Mouse (Mus musculus) gastrocnemius, postnatal 4 days (tissue): ENCODE results near the gene Chuk. TPM values are rescaled to one million over a fixed set of nuclear protein-coding genes. Genes with fewer than 3 reads are reported as not detected.
"Not testable (repeated sequence)": the region's sequence is repeated elsewhere in the genome, so short reads cannot be mapped to it uniquely, and the experiment has no call there.

Source experiments
- DNase-seq, 2 experiments: peaks; one replicate each; pipeline ENCODE4 v3.0.0; 2021 to 2022; ENCODE audit warnings: low spot score in 2 of 2, mixed read lengths in 2 of 2
- long read RNA-seq, 2 experiments: library from polyadenylated mRNA; stranded (forward); transcript quantifications; one replicate each; pipeline ENCODE4 v2.0.0; 2021
- total RNA-seq, 2 experiments: library from RNA; stranded (reverse); gene quantifications; 2 replicates each; pipeline ENCODE4 v1.2.3; 2021

Gene Chuk
- total RNA-seq = 10 to 100 TPM; 21.8 to 30.1 TPM
- long read RNA-seq, experiment 1, transcript Chuk-201 (21 exons, 3,502 nt) = major isoform, 16 of 24 reads
- long read RNA-seq, experiment 1, partial matches to known transcripts = 5 of 24 reads
- long read RNA-seq, experiment 1, other reads (novel, unspliced or antisense) = 1 of 24 reads
- long read RNA-seq, experiment 2, transcript Chuk-201 (21 exons, 3,502 nt) = major isoform, 8 of 14 reads
- long read RNA-seq, experiment 2, partial matches to known transcripts = 0 of 14 reads
- long read RNA-seq, experiment 2, other reads (novel, unspliced or antisense) = 4 of 14 reads

DNA sequence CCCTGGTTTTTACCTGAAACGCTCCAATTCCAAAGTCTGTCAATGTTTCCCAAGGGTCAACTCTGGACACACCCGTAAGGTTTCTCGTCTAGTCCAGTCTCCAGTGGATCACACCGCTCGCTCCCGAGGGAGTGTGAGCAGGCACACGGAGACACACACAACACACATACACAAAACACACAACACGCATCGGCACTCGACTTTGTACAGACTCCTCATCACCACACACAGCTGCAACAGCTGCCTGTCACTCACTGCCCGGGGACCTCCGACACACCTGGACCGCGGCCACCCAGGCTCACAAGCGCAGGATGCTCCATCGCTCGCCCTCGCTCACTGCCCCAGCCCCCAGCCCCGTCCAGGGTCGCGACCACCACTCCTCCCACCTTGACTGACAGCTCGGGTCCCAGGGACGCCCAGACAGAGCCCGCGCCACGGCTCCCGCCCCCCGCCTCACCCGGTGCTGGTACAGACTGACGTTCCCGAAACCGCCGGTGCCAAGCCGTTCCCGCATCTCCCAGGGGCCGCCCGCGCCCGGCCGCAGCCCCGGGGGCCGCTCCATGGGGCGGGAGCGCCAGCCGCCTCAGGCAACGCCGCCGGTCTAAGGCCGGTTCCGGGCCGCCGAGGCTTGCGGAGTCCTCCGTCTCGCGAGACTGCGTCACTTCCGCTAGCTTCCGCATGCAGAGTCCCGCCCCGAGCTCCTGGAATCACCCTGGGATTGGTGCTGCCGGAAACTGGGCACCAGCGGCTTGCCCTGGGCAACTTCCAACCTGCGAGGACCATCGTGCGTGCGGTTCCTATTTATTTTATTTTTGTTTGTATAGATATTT lies at the start of gene Chuk:
TSS of gene Chuk (minus strand) at position 650 of the 830 bp plus-strand sequence.
- DNase-seq = peak; percentile 86 to 98

DNA sequence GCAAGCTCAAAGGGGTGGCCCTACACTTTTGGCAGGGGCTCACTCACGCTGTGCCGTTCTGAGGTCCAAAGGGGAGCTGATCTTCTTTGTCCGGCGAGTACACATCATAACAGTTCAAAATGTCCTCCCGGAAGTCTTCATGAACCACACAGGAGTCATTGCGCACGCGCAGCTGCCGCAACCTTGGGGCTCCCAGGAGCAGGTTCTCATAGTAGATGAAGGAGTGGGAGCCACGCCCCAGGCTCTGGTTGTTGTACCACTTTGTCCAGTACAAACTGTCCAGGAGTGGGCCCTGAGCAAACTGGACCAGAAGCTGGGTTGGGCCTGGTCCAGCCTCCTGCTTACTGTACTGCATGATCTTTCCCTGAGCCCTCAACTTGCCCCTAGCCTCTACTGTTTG lies 49.7 kb upstream of the Chuk start:
- DNase-seq = no peak

GRCm38 (mm10) chr19:44153781-44154180 lies 46.5 kb upstream of the Chuk start:
- no peak for DNase-seq

- no peak for DNase-seq
Observed at GRCm38 (mm10) chr19:44148991-44149390, 41.7 kb upstream of the Chuk start.

DNA sequence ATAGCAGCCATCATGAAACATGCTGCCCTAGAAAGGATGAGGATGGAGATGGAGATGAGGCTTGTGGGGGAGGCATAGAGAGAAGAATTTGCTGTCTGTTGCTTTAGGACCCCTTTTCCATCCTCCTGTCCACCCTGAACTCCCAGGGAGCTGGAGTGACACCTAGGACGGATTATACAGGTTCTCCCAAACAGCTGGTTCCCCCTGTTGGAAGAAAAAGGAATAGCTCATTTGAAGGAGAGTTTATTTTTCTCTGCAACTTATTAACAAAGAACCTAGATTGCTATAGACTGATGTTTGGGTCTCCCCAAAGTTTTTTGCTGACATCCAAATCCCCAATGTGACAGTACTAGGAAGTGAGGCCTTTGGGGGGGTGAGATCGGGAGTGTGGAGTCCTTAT lies 41.1 kb upstream of the Chuk start:
- no peak for DNase-seq

- no peak for DNase-seq
Observed at GRCm38 (mm10) chr19:44146951-44147350, 39.7 kb upstream of the Chuk start.

- DNase-seq = no peak
Observed at GRCm38 (mm10) chr19:44146568-44146879, 39.2 kb upstream of the Chuk start.

DNA sequence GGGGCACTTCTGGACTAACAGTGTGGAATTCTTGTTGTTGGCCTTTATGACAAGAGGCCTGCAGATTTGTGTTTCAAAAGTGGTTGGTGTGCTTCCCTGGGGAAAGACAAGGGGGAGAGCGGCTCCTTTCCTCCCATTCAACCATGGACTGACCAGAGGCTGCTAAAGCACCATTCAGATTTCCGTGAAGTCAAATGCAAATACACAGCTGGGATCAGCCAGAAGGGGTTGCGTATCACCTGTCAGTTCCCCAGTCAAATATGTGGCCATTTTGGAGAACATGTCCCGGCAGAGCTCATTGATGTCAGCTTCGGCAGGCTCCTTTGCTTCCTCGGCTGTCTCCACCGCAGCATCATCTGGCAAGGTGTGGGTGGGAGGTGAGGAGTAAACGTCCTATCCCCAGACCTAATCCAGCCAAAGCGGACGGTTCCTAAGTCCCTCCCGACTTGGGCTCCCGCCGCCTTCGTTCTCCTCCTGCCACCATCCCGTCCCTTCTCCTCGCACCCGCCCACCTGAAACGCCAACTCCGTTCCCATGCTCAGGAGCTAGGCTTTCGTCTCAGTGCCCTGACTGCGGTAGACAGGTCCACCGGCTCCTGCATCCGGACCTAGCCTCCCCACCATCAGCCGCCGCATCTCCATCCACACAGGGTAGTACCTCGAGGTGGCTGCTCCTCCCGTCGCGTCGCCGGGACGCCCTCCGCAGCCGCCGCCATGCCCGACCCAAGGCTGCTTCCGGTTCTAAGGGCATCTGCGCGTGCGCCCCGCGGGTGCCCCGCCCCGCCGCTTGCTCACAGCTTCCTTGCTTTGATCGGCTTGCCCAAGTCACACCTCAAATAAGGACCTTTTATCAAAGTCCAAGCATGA lies 38.7 kb upstream of the Chuk start, which contains the start of gene Bloc1s2:
TSS of gene Bloc1s2 (minus strand) at position 745 of the 866 bp plus-strand sequence.
- peak; percentile 71 to 85 for DNase-seq

- DNase-seq = no peak
Observed at GRCm38 (mm10) chr19:44144366-44144765, 37.1 kb upstream of the Chuk start.

- no peak for DNase-seq
Observed at GRCm38 (mm10) chr19:44135960-44136485, 28.7 kb upstream of the Chuk start.

DNA sequence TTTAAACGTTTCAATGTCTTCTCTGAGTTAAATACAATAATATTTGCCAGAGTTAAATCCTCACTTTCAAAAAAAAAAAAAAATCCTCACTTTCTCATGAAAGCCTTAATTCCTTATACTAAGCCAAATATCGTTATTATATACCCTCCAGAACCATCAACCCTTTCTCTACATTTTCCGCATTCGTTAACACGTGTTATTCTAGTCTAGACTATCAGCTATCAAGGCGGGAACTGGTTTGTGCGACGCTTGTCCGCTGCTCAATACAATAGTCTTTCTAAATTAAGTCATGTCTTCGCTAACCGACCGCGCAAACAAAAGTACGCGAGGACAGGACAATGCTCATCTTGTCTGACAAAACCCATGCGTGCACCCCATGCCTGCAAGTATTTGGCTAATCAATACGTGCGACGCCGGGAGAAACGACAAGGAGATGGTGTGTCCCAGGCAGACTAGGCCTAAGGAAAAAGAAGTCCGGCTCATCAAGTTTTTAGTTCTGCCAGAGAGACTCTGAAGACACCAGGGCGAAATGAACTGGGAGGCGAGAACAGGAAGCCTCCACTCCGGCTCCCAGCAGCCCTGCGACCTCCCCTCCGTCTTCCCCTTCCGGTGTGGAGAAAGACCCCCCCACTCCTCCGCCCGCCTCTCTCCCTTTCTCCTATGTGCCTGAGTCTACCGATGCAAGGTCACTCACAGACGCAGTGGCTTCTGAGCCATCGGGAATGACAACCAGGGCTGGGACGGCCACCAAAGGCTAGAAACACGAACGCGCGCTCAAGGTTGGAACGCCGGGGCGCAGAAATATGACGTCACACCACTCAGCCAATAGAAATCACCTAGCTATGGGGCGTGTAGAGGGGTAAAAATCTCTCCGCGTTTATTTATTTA lies 28.0 kb upstream of the Chuk start, which contains the start of gene Cwf19l1:
TSS of gene Cwf19l1 (minus strand) at position 805 of the 888 bp plus-strand sequence.
- DNase-seq = peak; percentile 74 to 88

DNA sequence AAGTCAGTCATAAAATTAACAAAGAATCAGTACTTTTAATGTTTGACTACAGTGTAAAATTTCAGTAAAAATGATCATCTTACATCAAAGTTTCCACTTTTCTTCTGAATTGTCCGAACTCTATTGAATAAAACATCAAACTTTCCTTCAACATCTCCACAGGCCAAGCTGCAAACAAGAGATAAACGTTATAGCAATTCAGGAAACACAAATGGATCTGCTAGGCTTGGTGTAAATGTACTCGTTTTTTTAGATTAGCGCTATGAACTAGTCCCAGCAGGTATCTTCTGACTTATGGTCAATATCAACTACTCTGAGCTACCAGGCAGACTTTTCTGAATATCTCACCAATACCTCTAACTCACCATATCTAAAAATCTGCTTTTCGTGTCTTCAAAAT lies 25.6 kb upstream of the Chuk start:
- no peak for DNase-seq

- no peak for DNase-seq
Observed at GRCm38 (mm10) chr19:44128560-44128959, 21.3 kb upstream of the Chuk start.

GRCm38 (mm10) chr19:44127729-44128497 lies 20.6 kb upstream of the Chuk start:
- DNase-seq = no peak

DNA sequence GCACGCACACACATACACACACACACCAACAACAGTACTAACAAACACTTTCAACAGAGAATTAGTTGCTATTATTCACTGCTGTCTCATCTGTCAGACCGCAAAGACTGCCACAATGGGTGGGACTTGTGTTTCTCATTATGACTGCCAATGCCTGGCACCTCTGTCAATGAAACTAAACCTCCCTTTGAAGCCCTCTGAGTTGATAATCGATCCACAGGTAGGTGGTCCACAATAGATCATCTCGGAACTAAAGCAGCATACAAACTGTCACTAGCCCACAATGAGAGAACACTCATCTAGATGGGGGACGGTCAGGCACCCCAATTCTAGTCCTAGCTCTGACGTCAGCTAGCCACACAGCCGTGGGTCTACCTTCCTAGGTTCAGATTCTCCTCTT lies 13.9 kb upstream of the Chuk start:
- DNase-seq = no peak

DNA sequence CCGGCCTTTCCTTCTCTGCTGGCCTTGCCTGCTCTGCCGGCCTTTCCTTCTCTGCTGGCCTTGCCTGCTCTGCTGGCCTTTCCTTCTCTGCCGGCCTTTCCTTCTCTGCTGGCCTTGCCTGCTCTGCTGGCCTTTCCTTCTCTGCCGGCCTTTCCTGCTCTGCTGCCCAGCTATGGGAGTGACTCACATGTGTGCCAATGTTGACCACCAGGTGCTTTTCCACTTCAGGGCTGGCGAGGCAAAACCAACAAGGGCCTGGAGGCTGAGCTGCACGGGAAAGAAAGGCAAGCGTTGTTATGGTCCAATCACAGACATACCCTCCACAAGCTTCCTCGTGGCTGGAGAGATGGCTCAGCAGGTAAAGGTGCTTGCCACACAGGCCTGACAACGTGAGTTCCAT lies 13.4 kb upstream of the Chuk start:
- DNase-seq = not testable (repeated sequence)

DNA sequence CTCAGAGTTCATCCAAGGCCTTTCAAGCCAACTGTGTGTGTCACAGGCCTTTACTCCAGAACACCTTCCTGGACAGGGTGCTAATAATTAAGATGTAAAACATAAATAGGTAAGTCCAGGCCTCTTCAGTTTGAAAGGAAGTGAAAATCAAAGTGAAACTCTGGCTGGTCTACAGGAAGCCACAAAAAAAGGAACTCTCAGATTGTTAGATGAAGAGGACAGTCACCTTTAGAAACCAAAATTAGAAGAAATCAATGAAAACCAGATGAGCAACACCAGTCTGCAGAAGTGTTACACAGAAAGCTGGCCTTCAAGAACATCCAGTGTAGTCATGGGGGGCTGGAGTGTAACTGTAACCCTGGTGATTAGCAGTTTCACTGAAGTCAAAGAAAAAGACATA lies 10.5 kb upstream of the Chuk start:
- no peak for DNase-seq

DNA sequence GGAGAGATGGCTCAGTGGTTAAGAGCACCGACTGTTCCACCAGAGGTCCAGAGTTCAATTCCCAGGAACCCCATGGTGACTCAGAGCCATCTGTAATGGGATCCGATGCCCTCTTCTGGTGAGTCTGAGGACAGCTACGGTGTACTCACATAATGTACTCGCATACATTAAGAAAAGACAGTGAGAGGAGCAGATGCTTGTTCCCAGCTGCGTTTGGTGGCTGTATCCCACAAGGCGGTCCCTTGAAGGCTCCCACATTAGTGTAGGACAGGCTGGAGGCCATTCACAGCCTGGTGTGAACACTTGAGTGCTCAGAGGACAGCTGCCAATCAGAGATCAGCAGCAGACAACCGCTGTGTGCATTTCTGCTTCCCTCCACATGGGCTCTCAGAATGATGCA lies 4.4 kb upstream of the Chuk start:
- DNase-seq = no peak

DNA sequence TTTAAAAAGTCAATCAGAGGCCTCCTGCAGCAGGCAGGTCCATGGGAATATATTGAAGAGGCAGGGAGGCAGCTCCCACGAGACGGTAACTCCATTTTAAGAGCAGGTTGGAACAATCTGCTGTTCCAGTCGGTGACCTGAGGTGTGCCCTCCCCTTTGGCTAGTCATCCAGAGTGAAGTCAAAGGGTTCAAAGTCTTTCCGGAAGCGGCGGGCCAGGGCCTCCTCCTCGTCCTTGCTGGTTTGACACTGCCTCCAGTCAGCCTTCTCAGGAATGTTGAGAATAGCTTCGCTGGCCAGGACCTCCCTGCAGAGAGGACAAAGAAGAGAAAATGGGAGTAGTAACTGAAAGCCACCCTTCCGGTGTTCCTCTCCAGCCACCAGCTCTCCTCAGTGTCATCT lies 3.1 kb upstream of the Chuk start:
- DNase-seq = no peak

- no peak for DNase-seq
Observed at GRCm38 (mm10) chr19:44108996-44109395, 1.7 kb upstream of the Chuk start.
